Mouse (Mus musculus): ENCODE data around the gene Ccdc66. TPM values are rescaled to one million over a fixed set of nuclear protein-coding genes. Genes with fewer than 3 reads are reported as not detected.

Ccdc66 gene
- total RNA-seq (2014; fragmentation: Nextera tagmentation) (13.5 and 13.9 TPM in 2 replicates), total RNA-seq (2017) (10.7 and 15.5 TPM in 2 replicates)

GRCm38 (mm10) chr14:27507894-27508643 lies at the start of gene Ccdc66:
Gene Ccdc66 (minus strand): TSS chr14:27508460.
- ATAC-seq (replicated peaks; ENCODE audit: poor library complexity, severe bottlenecking), result peak; percentile 100

- no peak for ATAC-seq (replicated peaks; ENCODE audit: poor library complexity, severe bottlenecking)
These were observed 35.7 kb upstream of the Ccdc66 start for GRCm38 (mm10) chr14:27543838-27544426.

- no peak for ATAC-seq (replicated peaks; ENCODE audit: poor library complexity, severe bottlenecking)
These were observed 28.2 kb upstream of the Ccdc66 start for GRCm38 (mm10) chr14:27536441-27536840.

GRCm38 (mm10) chr14:27524541-27524940 lies 16.3 kb upstream of the Ccdc66 start:
- ATAC-seq (replicated peaks; ENCODE audit: poor library complexity, severe bottlenecking), result no peak

- no peak for ATAC-seq (replicated peaks; ENCODE audit: poor library complexity, severe bottlenecking)
These were observed 513 bp upstream of the Ccdc66 start for GRCm38 (mm10) chr14:27508644-27509301.

GRCm38 (mm10) chr14:27501096-27501495 lies 7.2 kb downstream of the Ccdc66 start:
- ATAC-seq (replicated peaks; ENCODE audit: poor library complexity, severe bottlenecking), result no peak

- no peak for ATAC-seq (replicated peaks; ENCODE audit: poor library complexity, severe bottlenecking)
These were observed 14.7 kb downstream of the Ccdc66 start for GRCm38 (mm10) chr14:27493516-27493915.

- no peak for ATAC-seq (replicated peaks; ENCODE audit: poor library complexity, severe bottlenecking)
These were observed 16.9 kb downstream of the Ccdc66 start for GRCm38 (mm10) chr14:27491399-27491798.

GRCm38 (mm10) chr14:27446963-27447362 lies 61.3 kb downstream of the Ccdc66 start:
- ATAC-seq (replicated peaks; ENCODE audit: poor library complexity, severe bottlenecking), result no peak

GRCm38 (mm10) chr14:27444851-27445281 lies 63.4 kb downstream of the Ccdc66 start:
- ATAC-seq (replicated peaks; ENCODE audit: poor library complexity, severe bottlenecking), result no peak

GRCm38 (mm10) chr14:27440921-27441320 lies 67.3 kb downstream of the Ccdc66 start:
- peak; percentile 50 for ATAC-seq (replicated peaks; ENCODE audit: poor library complexity, severe bottlenecking)

GRCm38 (mm10) chr14:27436826-27437225 lies 71.4 kb downstream of the Ccdc66 start:
- no peak for ATAC-seq (replicated peaks; ENCODE audit: poor library complexity, severe bottlenecking)

- no peak for ATAC-seq (replicated peaks; ENCODE audit: poor library complexity, severe bottlenecking)
These were observed 72.1 kb downstream of the Ccdc66 start for GRCm38 (mm10) chr14:27436116-27436515.

GRCm38 (mm10) chr14:27432064-27432463 lies 76.2 kb downstream of the Ccdc66 start:
- ATAC-seq (replicated peaks; ENCODE audit: poor library complexity, severe bottlenecking), result no peak

Other genes starting within 250 kb of the Ccdc66 start
- gene Fam208a, start 79.6 kb downstream of the Ccdc66 start, total RNA-seq (2014; fragmentation: Nextera tagmentation), result 28.4 and 32.0 TPM in 2 replicates
- gene Fam208a, start 79.6 kb downstream of the Ccdc66 start, total RNA-seq (2017), result 22.1 and 31.7 TPM in 2 replicates
- gene Erc2, start 114.0 kb upstream of the Ccdc66 start, total RNA-seq (2014; fragmentation: Nextera tagmentation), result not detected in 2 replicates
- not detected in 2 replicates for gene Erc2, start 114.0 kb upstream of the Ccdc66 start, total RNA-seq (2017)

Data from granulocyte monocyte progenitor cell, adult 5-6 weeks (primary cell).